Mouse (Mus musculus) hindbrain, embryonic 10.5 days (tissue): ENCODE measurements around the gene Slc16a10. TPM values are rescaled to one million over a fixed set of nuclear protein-coding genes. Genes with fewer than 3 reads are reported as not detected.

Source experiments
- DNase-seq: peaks from one replicate; pipeline ENCODE4 v3.0.0-alpha.2; 2017; ENCODE audit warnings: low spot score
- H3K27ac ChIP-seq: fragments of 300-500 bp; sonication (generic); 2 replicates; pipeline ENCODE4 v1.5.1; 2016; ENCODE audit warnings: mild to moderate bottlenecking, moderate library complexity
- H3K27me3 ChIP-seq: fragments of 300-500 bp; sonication (generic); 2 replicates; pipeline ENCODE4 v1.6.1; 2016; ENCODE audit warnings: mild to moderate bottlenecking; ENCODE audit not compliant: poor library complexity, insufficient read depth, severe bottlenecking
- H3K36me3 ChIP-seq: fragments of 300-500 bp; sonication (generic); 2 replicates; pipeline ENCODE4 v1.6.1; 2016; ENCODE audit warnings: mild to moderate bottlenecking, moderate library complexity
- H3K4me1 ChIP-seq: fragments of 300-500 bp; sonication (generic); replicated peaks from 2 replicates; pipeline ENCODE4 v1.6.1; 2016; ENCODE audit warnings: mild to moderate bottlenecking
- H3K4me3 ChIP-seq: fragments of 300-500 bp; sonication (generic); 2 replicates; pipeline ENCODE4 v1.5.1; 2016; ENCODE audit warnings: mild to moderate bottlenecking, moderate library complexity
- H3K9me3 ChIP-seq: fragments of 300-500 bp; sonication (generic); 2 replicates; pipeline ENCODE4 v1.6.1; 2016; ENCODE audit warnings: mild to moderate bottlenecking, moderate library complexity
- WGBS: fragments of 180-500 bp; shearing (Covaris S2); methylation state at CpG from one replicate; pipeline ENCODE4 v1.1.7; 2016; 5-methylcytosine and 5-hydroxymethylcytosine counted together
- polyA plus RNA-seq: library from polyadenylated mRNA; unstranded; fragments of >200 nt; fragmentation: Nextera tagmentation; extraction: Ambion mirVana; gene quantifications from 2 replicates; pipeline ENCODE4 v1.2.1, GENCODE M21; 2016

The Slc16a10 gene
- polyA plus RNA-seq, 1 experiment from 2014 or later = 10.3 TPM

- Histone ChIP-seq H3K4me1 (no peaks in the 10 kb centered on the region), H3K27ac (no peak overlapping the region), H3K9me3 (no peaks in the 10 kb centered on the region), H3K36me3 (no peaks in the 10 kb centered on the region), H3K27me3 (no peaks in the 10 kb centered on the region), H3K4me3 (no peak overlapping the region)
- DNase-seq = no peak
Measured at GRCm38 (mm10) chr10:40093526-40093925, 48.5 kb downstream of the Slc16a10 start.

- Histone ChIP-seq H3K4me3 (no peak overlapping the region), H3K27me3 (no peaks in the 10 kb centered on the region), H3K36me3 (no peaks in the 10 kb centered on the region), H3K4me1 (no peaks in the 10 kb centered on the region), H3K9me3 (no peaks in the 10 kb centered on the region), H3K27ac (no peak overlapping the region)
- 86% methylated on average over 2 of the region's 2 CpGs for WGBS
- DNase-seq = no peak
Measured at GRCm38 (mm10) chr10:40091455-40091854, 50.6 kb downstream of the Slc16a10 start.

GRCm38 (mm10) chr10:40090504-40091428 is 51.3 kb downstream of the Slc16a10 start:
- Histone ChIP-seq H3K9me3 (no peaks in the 10 kb centered on the region), H3K4me1 (no peaks in the 10 kb centered on the region), H3K27ac (no peak overlapping the region), H3K27me3 (no peaks in the 10 kb centered on the region), H3K36me3 (no peaks in the 10 kb centered on the region), H3K4me3 (no peak overlapping the region)
- DNase-seq = no peak
- WGBS = 90% methylated on average over 11 of the region's 11 CpGs

- 75% methylated on average over 12 of the region's 12 CpGs for WGBS
- DNase-seq = no peak
- H3K27ac ChIP-seq = no peak overlapping the region
- H3K27me3 ChIP-seq = no peaks in the 10 kb centered on the region
- H3K4me3 ChIP-seq = no peak overlapping the region
- no peaks in the 10 kb centered on the region for H3K36me3 ChIP-seq
- H3K9me3 ChIP-seq = no peaks in the 10 kb centered on the region
- H3K4me1 ChIP-seq = peaks cover 6% of the 10 kb centered on the region; the same call in 1 of the 2 replicates
Measured at GRCm38 (mm10) chr10:40084332-40085093, 57.5 kb downstream of the Slc16a10 start.

GRCm38 (mm10) chr10:40083556-40083955 is 58.5 kb downstream of the Slc16a10 start:
- no peaks in the 10 kb centered on the region for H3K36me3 ChIP-seq
- no peak overlapping the region for H3K27ac ChIP-seq
- no peaks in the 10 kb centered on the region for H3K27me3 ChIP-seq
- DNase-seq = no peak
- 88% methylated on average over 4 of the region's 4 CpGs for WGBS
- H3K9me3 ChIP-seq = no peaks in the 10 kb centered on the region
- H3K4me1 ChIP-seq = peaks cover 6% of the 10 kb centered on the region; the same call in 1 of the 2 replicates
- no peak overlapping the region for H3K4me3 ChIP-seq

- Histone ChIP-seq H3K27ac (no peak overlapping the region), H3K36me3 (no peaks in the 10 kb centered on the region), H3K4me3 (no peak overlapping the region), H3K9me3 (no peaks in the 10 kb centered on the region), H3K4me1 (peaks cover 6% of the 10 kb centered on the region; the same call in 1 of the 2 replicates), H3K27me3 (no peaks in the 10 kb centered on the region)
- 88% methylated on average over 7 of the region's 7 CpGs for WGBS
- DNase-seq = no peak
Measured at GRCm38 (mm10) chr10:40082668-40083067, 59.4 kb downstream of the Slc16a10 start.

- Histone ChIP-seq H3K27me3 (no peaks in the 10 kb centered on the region), H3K27ac (no peak overlapping the region), H3K36me3 (no peaks in the 10 kb centered on the region), H3K4me3 (no peak overlapping the region), H3K4me1 (peaks cover 10% of the 10 kb centered on the region; the same call in 1 of the 2 replicates), H3K9me3 (no peaks in the 10 kb centered on the region)
- 77% methylated on average over 10 of the region's 10 CpGs for WGBS
- DNase-seq = no peak
Measured at GRCm38 (mm10) chr10:40080533-40080932, 61.5 kb downstream of the Slc16a10 start.

- DNase-seq = no peak
- WGBS = 83% methylated on average over 2 of the region's 2 CpGs
Measured at GRCm38 (mm10) chr10:40079256-40079655, 62.8 kb downstream of the Slc16a10 start.

GRCm38 (mm10) chr10:40077960-40078353 is 64.1 kb downstream of the Slc16a10 start:
- WGBS = 85% methylated on average over 6 of the region's 6 CpGs
- Histone ChIP-seq H3K4me3 (no peak overlapping the region), H3K4me1 (0 out of 2 replicates have a peak, but pooled peaks cover 4% of the 10 kb centered on the region), H3K9me3 (no peaks in the 10 kb centered on the region), H3K27ac (no peak overlapping the region), H3K36me3 (no peaks in the 10 kb centered on the region), H3K27me3 (no peaks in the 10 kb centered on the region)
- no peak for DNase-seq

More at GRCm38 (mm10) chr10:40079256-40079655, 62.8 kb downstream of the Slc16a10 start:
- no peaks in the 10 kb centered on the region for H3K27me3 ChIP-seq
- H3K4me1 ChIP-seq = 0 out of 2 replicates have a peak, but pooled peaks cover 4% of the 10 kb centered on the region
- no peak overlapping the region for H3K4me3 ChIP-seq
- no peak overlapping the region for H3K27ac ChIP-seq
- no peaks in the 10 kb centered on the region for H3K36me3 ChIP-seq
- no peaks in the 10 kb centered on the region for H3K9me3 ChIP-seq

- DNase-seq = no peak
- Histone ChIP-seq H3K27me3 (no peaks in the 10 kb centered on the region), H3K4me1 (0 out of 2 replicates have a peak, but pooled peaks cover 4% of the 10 kb centered on the region), H3K36me3 (no peaks in the 10 kb centered on the region), H3K4me3 (no peak overlapping the region), H3K27ac (no peak overlapping the region), H3K9me3 (no peaks in the 10 kb centered on the region)
- WGBS = 86% methylated on average over 4 of the region's 4 CpGs
Measured at GRCm38 (mm10) chr10:40077346-40077959, 64.6 kb downstream of the Slc16a10 start.

GRCm38 (mm10) chr10:40073608-40074007 is 68.5 kb downstream of the Slc16a10 start:
- WGBS = 96% methylated on average over 6 of the region's 6 CpGs
- H3K4me1 ChIP-seq = peaks cover 20% of the 10 kb centered on the region

GRCm38 (mm10) chr10:40070684-40071083 is 71.4 kb downstream of the Slc16a10 start:
- H3K36me3 ChIP-seq = no peaks in the 10 kb centered on the region
- 58% methylated on average over 9 of the region's 9 CpGs for WGBS
- H3K9me3 ChIP-seq = no peaks in the 10 kb centered on the region
- H3K4me1 ChIP-seq = peaks cover 29% of the 10 kb centered on the region
- H3K27me3 ChIP-seq = no peaks in the 10 kb centered on the region
- DNase-seq = no peak
- H3K4me3 ChIP-seq = no peak overlapping the region
- no peak overlapping the region for H3K27ac ChIP-seq

More at GRCm38 (mm10) chr10:40073608-40074007, 68.5 kb downstream of the Slc16a10 start:
- H3K9me3 ChIP-seq = no peaks in the 10 kb centered on the region
- H3K27me3 ChIP-seq = no peaks in the 10 kb centered on the region
- no peak for DNase-seq
- no peaks in the 10 kb centered on the region for H3K36me3 ChIP-seq
- no peak overlapping the region for H3K4me3 ChIP-seq
- H3K27ac ChIP-seq = no peak overlapping the region
